Mouse (Mus musculus): Measurements from ENCODE around the gene Sntg2. TPM values are rescaled to one million over a fixed set of nuclear protein-coding genes. Genes with fewer than 3 reads are reported as not detected.

The Sntg2 gene
- polyA plus RNA-seq, 1 experiment: not detected

GRCm38 (mm10) chr12:30154079-30154673, 219.0 kb downstream of the Sntg2 start:
- H3K79me2 ChIP-seq (ENCODE audit: control insufficient read depth, insufficient read depth): no peaks in the 10 kb centered on the region
- H3K27me3 ChIP-seq (ENCODE audit: control insufficient read depth, insufficient read depth, insufficient read length): no peaks in the 10 kb centered on the region
- no peak overlapping the region for H3K4me2 ChIP-seq (ENCODE audit: low read depth)
- TF ChIP-seq REST (IDR thresholded peaks at IDR 0.05; ENCODE audit: insufficient read depth, insufficient read length) (no peak), MYOD1 (IDR thresholded peaks at IDR 0.05; ENCODE audit: control insufficient read depth in 1 of 3, insufficient read length in 2 of 3, low read depth in 2 of 3) (no peak), CEBPB (IDR thresholded peaks at IDR 0.05; ENCODE audit: insufficient read depth, poor library complexity, severe bottlenecking) (no peak), TCF12 (IDR thresholded peaks at IDR 0.05; ENCODE audit: insufficient read depth, poor library complexity, severe bottlenecking) (no peak), TCF3 (IDR thresholded peaks at IDR 0.05; ENCODE audit: insufficient read length, low read depth) (no peak), E2F4 (IDR thresholded peaks at IDR 0.05; ENCODE audit: insufficient read depth) (no peak), USF1 (IDR thresholded peaks at IDR 0.05; ENCODE audit: low read depth) (no peak), POLR2A (IDR thresholded peaks at IDR 0.05; ENCODE audit: insufficient read length, low read depth) (no peak), POLR2AphosphoS2 (IDR thresholded peaks at IDR 0.05; ENCODE audit: insufficient read length, low read depth) (no peak), MYOG (IDR thresholded peaks at IDR 0.05; ENCODE audit: control insufficient read depth in 1 of 3, insufficient read depth in 1 of 3, insufficient read length in 2 of 3, low read depth in 2 of 3) (no peak), MAX (IDR thresholded peaks at IDR 0.05; ENCODE audit: low read depth) (no peak), SRF (IDR thresholded peaks at IDR 0.05; ENCODE audit: control insufficient read depth, insufficient read length, low read depth) (no peak)
- H3K4me3 ChIP-seq: no peak overlapping the region
- no peak overlapping the region for H3ac ChIP-seq (ENCODE audit: control insufficient read depth, insufficient read length)
- no peaks in the 10 kb centered on the region for H3K36me3 ChIP-seq (ENCODE audit: control insufficient read depth, insufficient read depth)

- Histone ChIP-seq H3K36me3 (ENCODE audit: control insufficient read depth, insufficient read depth) (no peaks in the 10 kb centered on the region), H3K4me2 (ENCODE audit: low read depth) (no peak overlapping the region)
- TF ChIP-seq TCF3 (IDR thresholded peaks at IDR 0.05; ENCODE audit: insufficient read length, low read depth): no peak
- no peak for TF ChIP-seq MYOD1 (IDR thresholded peaks at IDR 0.05; ENCODE audit: control insufficient read depth in 1 of 3, insufficient read length in 2 of 3, low read depth in 2 of 3)
- TF ChIP-seq POLR2A (IDR thresholded peaks at IDR 0.05; ENCODE audit: insufficient read length, low read depth): no peak
- TF ChIP-seq CEBPB (IDR thresholded peaks at IDR 0.05; ENCODE audit: insufficient read depth, poor library complexity, severe bottlenecking): no peak
- no peak for TF ChIP-seq E2F4 (IDR thresholded peaks at IDR 0.05; ENCODE audit: insufficient read depth)
- TF ChIP-seq MAX (IDR thresholded peaks at IDR 0.05; ENCODE audit: low read depth): no peak
- no peak for TF ChIP-seq MYOG (IDR thresholded peaks at IDR 0.05; ENCODE audit: control insufficient read depth in 1 of 3, insufficient read depth in 1 of 3, insufficient read length in 2 of 3, low read depth in 2 of 3)
- TF ChIP-seq USF1 (IDR thresholded peaks at IDR 0.05; ENCODE audit: low read depth): no peak
- no peak for TF ChIP-seq SRF (IDR thresholded peaks at IDR 0.05; ENCODE audit: control insufficient read depth, insufficient read length, low read depth)
- no peak for TF ChIP-seq POLR2AphosphoS2 (IDR thresholded peaks at IDR 0.05; ENCODE audit: insufficient read length, low read depth)
- no peak for TF ChIP-seq TCF12 (IDR thresholded peaks at IDR 0.05; ENCODE audit: insufficient read depth, poor library complexity, severe bottlenecking)
- no peak for TF ChIP-seq REST (IDR thresholded peaks at IDR 0.05; ENCODE audit: insufficient read depth, insufficient read length)
Observed at GRCm38 (mm10) chr12:30142085-30142484, 231.1 kb downstream of the Sntg2 start.

GRCm38 (mm10) chr12:30132524-30132923, 240.7 kb downstream of the Sntg2 start, which contains the start of gene Tpo:
TSS of gene Tpo (minus strand) at chr12:30132624.
- Histone ChIP-seq H3K79me2 (ENCODE audit: control insufficient read depth, insufficient read depth) (no peaks in the 10 kb centered on the region), H3ac (ENCODE audit: control insufficient read depth, insufficient read length) (no peak within 1 kb of the TSS), H3K4me2 (ENCODE audit: low read depth) (no peak within 1 kb of the TSS), H3K36me3 (ENCODE audit: control insufficient read depth, insufficient read depth) (no peaks in the 10 kb centered on the region), H3K4me3 (no peak within 1 kb of the TSS), H3K27me3 (ENCODE audit: control insufficient read depth, insufficient read depth, insufficient read length) (no peaks in the 10 kb centered on the region)
- TF ChIP-seq REST (IDR thresholded peaks at IDR 0.05; ENCODE audit: insufficient read depth, insufficient read length) (no peak), MYOG (IDR thresholded peaks at IDR 0.05; ENCODE audit: control insufficient read depth in 1 of 3, insufficient read depth in 1 of 3, insufficient read length in 2 of 3, low read depth in 2 of 3) (no peak), TCF3 (IDR thresholded peaks at IDR 0.05; ENCODE audit: insufficient read length, low read depth) (no peak), SRF (IDR thresholded peaks at IDR 0.05; ENCODE audit: control insufficient read depth, insufficient read length, low read depth) (no peak), USF1 (IDR thresholded peaks at IDR 0.05; ENCODE audit: low read depth) (no peak), TCF12 (IDR thresholded peaks at IDR 0.05; ENCODE audit: insufficient read depth, poor library complexity, severe bottlenecking) (no peak), MAX (IDR thresholded peaks at IDR 0.05; ENCODE audit: low read depth) (no peak), E2F4 (IDR thresholded peaks at IDR 0.05; ENCODE audit: insufficient read depth) (no peak), CEBPB (IDR thresholded peaks at IDR 0.05; ENCODE audit: insufficient read depth, poor library complexity, severe bottlenecking) (no peak), MYOD1 (IDR thresholded peaks at IDR 0.05; ENCODE audit: control insufficient read depth in 1 of 3, insufficient read length in 2 of 3, low read depth in 2 of 3) (no peak), POLR2A (IDR thresholded peaks at IDR 0.05; ENCODE audit: insufficient read length, low read depth) (no peak), POLR2AphosphoS2 (IDR thresholded peaks at IDR 0.05; ENCODE audit: insufficient read length, low read depth) (no peak)

More at GRCm38 (mm10) chr12:30142085-30142484, 231.1 kb downstream of the Sntg2 start:
- no peaks in the 10 kb centered on the region for H3K27me3 ChIP-seq (ENCODE audit: control insufficient read depth, insufficient read depth, insufficient read length)
- no peaks in the 10 kb centered on the region for H3K79me2 ChIP-seq (ENCODE audit: control insufficient read depth, insufficient read depth)
- no peak overlapping the region for H3ac ChIP-seq (ENCODE audit: control insufficient read depth, insufficient read length)
- no peak overlapping the region for H3K4me3 ChIP-seq

GRCm38 (mm10) chr12:30129411-30129716, 243.8 kb downstream of the Sntg2 start:
- Histone ChIP-seq H3K4me2 (ENCODE audit: low read depth) (no peak overlapping the region), H3K79me2 (ENCODE audit: control insufficient read depth, insufficient read depth) (no peaks in the 10 kb centered on the region), H3K27me3 (ENCODE audit: control insufficient read depth, insufficient read depth, insufficient read length) (no peaks in the 10 kb centered on the region), H3K4me3 (no peak overlapping the region), H3ac (ENCODE audit: control insufficient read depth, insufficient read length) (no peak overlapping the region), H3K36me3 (ENCODE audit: control insufficient read depth, insufficient read depth) (no peaks in the 10 kb centered on the region)
- TF ChIP-seq SRF (IDR thresholded peaks at IDR 0.05; ENCODE audit: control insufficient read depth, insufficient read length, low read depth): no peak
- TF ChIP-seq REST (IDR thresholded peaks at IDR 0.05; ENCODE audit: insufficient read depth, insufficient read length): no peak
- TF ChIP-seq POLR2AphosphoS2 (IDR thresholded peaks at IDR 0.05; ENCODE audit: insufficient read length, low read depth): no peak
- TF ChIP-seq USF1 (IDR thresholded peaks at IDR 0.05; ENCODE audit: low read depth): no peak
- no peak for TF ChIP-seq MAX (IDR thresholded peaks at IDR 0.05; ENCODE audit: low read depth)
- TF ChIP-seq CEBPB (IDR thresholded peaks at IDR 0.05; ENCODE audit: insufficient read depth, poor library complexity, severe bottlenecking): no peak
- no peak for TF ChIP-seq POLR2A (IDR thresholded peaks at IDR 0.05; ENCODE audit: insufficient read length, low read depth)
- TF ChIP-seq TCF12 (IDR thresholded peaks at IDR 0.05; ENCODE audit: insufficient read depth, poor library complexity, severe bottlenecking): no peak
- TF ChIP-seq MYOG (IDR thresholded peaks at IDR 0.05; ENCODE audit: control insufficient read depth in 1 of 3, insufficient read depth in 1 of 3, insufficient read length in 2 of 3, low read depth in 2 of 3): no peak
- TF ChIP-seq E2F4 (IDR thresholded peaks at IDR 0.05; ENCODE audit: insufficient read depth): no peak

Data from myocyte (in vitro differentiated cells).